Mouse (Mus musculus) left cerebral cortex, postnatal 10 days (tissue): ENCODE measurements around the gene Phf21a. TPM values are rescaled to one million over a fixed set of nuclear protein-coding genes. Genes with fewer than 3 reads are reported as not detected.

Source experiments
- DNase-seq, 2 experiments: peaks; one replicate each; pipeline ENCODE4 v3.0.0; 2021 to 2022; ENCODE audit warnings: low spot score in 2 of 2, mixed read lengths in 1 of 2; ENCODE audit errors: extremely low spot score in 1 of 2
- intact Hi-C: fragments of 180-260 bp; cut with DNase I; formaldehyde crosslinking; loops from one replicate; pipeline ENCODE4 v1.15.1; 2025
- microRNA-seq: library from miRNA; unstranded; fragments of <30 nt; microRNA quantifications from one replicate; pipeline ENCODE4 v1.2.0, GENCODE M21; 2022
- total RNA-seq, 2 experiments: library from RNA; stranded (reverse); gene quantifications; 2 replicates each; pipeline ENCODE4 v1.2.3; 2021

The Phf21a gene
- total RNA-seq, 2 experiments from 2014 or later: 67.0 to 73.3 TPM

DNA sequence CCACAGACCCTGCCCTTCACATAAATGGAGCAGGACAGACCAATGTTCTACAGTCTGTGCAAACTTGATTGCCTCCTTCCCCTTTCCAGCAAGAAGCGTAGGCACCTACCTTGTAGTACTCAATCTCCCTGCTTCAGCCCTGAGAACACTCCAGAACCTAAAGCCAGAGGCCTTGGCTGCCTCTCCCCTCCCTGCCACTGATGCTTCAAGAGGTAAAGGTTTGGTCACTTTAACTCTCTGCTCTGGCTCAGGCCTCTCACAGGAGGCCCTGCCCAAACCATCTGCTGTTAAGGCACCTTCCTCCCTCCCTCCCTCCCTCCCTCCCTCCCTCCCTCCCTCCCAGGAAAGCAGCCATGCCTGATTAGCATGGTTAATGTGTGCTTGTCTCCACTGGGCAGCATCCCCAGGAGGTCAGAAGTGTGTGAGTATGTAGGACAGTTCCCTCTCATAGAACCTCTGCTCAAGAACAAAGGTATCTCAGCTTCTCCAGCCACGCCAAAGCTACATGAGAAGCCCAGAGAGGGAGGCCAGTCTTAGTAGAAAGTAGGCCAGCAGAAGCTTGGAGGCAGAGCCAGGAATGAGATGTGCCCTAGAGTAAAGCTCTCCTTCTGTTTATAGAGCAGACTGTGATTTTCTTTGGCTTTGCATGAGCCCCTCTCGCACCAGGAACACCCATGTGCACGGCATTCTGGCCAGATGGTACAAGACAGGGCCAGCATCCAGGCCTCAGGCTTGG is 309.8 kb downstream of the Phf21a start:
- no peak for DNase-seq
- intact Hi-C loops: no loop called here

DNA sequence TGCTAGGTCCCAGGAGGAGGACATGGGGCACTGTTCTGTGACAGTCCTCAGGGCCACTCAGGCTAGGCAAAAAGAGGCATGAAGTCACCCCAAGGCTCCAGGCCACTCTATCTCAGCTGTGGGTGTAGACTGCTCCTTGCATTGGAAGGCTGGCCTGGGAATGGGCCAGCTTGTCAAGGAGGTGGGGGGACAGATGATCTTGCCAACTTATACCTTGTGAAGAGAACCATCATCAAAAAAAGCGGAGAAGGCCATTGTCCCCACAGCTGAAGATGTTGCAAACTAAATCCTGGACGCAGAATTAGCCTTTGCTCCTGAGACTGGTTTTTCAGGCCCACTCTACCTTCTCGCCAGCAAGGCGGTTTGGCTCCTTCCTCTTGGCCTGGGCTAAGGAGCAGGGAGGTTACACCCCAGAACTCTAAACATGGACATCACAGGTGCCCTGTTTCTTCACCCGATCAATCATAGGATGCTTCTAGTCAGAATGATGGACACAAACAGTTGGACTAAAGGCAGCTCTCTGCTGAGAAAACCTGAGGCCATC is 310.9 kb downstream of the Phf21a start:
- no peak for DNase-seq
- intact Hi-C loops: no loop called here

DNA sequence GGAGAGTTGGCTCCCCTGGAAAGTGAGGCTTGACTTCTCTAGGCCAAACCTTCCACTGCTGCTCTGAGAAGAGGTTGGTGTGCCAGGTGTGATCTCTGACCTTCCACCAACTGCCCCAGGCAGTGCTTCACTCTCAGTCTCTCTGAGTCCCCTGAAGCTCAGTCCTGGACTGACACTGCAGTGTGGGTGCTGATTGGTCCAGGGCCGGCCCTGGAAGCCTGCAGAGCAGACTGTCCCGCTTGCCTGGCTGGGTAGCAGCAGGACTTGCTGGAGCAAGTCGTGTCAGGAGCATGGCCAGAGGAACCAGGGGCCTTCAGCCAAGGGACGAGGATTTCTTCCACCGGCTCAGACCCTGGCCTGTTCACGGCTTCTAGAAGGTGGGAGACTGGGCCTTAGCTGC is 311.8 kb downstream of the Phf21a start:
- DNase-seq: no peak
- intact Hi-C loops: no loop called here

DNA sequence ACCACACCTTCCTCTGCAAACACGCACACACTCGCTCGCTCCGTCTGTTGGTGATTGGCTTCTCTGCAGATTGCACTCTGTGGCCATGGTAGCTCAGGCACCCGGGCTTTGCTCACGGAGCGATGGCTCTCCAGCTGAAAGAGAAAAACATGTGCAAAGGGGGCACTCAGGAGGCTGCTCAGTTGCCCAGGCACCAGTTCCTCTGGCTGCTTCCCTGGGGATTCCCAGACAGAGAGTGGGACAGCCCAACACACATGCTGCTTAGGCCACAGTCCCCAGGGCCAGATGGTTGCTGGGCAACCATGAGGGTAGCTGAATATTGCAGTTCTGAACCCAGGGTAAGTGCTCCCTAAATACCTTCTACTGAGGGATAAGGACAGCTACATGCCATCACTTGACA is 312.8 kb downstream of the Phf21a start:
- DNase-seq: no peak
- intact Hi-C loops: no loop called here

DNA sequence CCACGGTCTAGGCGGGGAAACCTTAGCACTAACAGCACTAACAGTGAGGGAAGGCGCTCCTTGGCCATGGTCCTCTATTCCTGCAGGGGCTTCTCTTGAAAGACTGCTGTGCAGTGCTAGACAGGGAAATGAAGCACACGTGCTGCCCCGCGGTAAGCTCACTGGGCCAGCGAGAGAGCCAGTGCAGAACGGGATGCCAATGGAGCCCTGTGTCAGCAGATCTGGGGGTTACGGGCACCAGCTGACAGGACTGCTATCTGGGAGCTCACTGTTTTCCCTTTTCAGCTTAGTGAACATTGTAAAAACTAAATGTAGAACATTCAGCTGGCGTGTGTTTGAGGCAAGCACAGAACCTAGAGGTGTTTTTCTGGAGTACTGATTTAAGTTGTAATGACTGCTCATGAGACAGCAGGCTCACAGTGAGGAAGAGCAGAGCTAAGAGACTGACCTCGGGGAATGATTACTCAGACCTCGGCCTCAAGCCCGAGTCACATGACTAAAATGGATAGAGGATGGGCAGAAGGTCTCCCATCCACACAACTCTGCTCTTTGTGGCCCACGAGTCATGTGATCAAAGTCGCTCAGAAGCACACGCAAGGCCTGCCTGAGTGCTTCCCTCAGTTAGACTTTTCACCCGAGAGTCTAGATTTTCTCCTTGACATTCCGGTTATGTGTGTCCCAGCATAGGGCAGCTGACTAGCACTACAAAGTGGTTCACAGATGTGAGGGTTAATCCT is 315.6 kb downstream of the Phf21a start:
- no peak for DNase-seq
- intact Hi-C loops: no loop called here

DNA sequence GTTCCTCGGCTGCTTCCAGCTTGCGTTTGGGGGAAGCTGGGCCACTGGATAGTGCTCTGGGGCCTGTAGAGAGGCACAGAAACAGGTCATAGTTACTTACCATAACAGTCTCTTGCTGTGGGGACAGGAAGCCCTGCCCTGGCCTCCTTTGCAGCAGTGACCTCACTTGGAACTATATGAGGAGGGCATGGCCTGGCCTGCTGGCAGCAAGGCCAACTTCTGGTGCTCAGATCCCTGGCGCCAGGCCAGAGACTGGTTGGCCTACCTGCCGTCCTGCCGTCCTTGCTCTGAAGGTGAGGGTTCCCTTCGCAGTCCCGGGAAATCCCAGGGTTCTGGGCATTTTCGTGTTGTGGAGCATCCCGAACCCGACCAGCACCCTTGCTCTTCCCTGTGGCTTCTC is 318.8 kb downstream of the Phf21a start:
- intact Hi-C loops: no loop called here
- peak in 1 of 2 experiments; percentile 53 for DNase-seq

Small RNA genes lying within 50 kb of the gene (microRNA-seq; reads per million reads assigned to microRNA genes)
- gene Mir1955 (8.6 reads per million, percentile 28 among the genes with 10 or more reads in this experiment), gene Mir7000 (5.7 reads per million, percentile 20 among the genes with 10 or more reads in this experiment)

Other genes with a start within 250 kb of the Phf21a start
- gene Chrm4, start 165.9 kb upstream of the Phf21a start, total RNA-seq: 10 to 100 TPM; 29.6 to 33.0 TPM
- gene Mdk, start 160.8 kb upstream of the Phf21a start, total RNA-seq: 10 to 100 TPM; 24.6 to 26.0 TPM
- not detected for gene Gm9821, start 147.4 kb upstream of the Phf21a start, total RNA-seq
- gene Dgkz, start 117.3 kb upstream of the Phf21a start, total RNA-seq: 100 to 1,000 TPM; 251 to 255 TPM
- gene Creb3l1, start 68.6 kb upstream of the Phf21a start, total RNA-seq: 1 to 10 TPM; 7.8 to 8.6 TPM